Mouse (Mus musculus) hindbrain, embryonic 14.5 days (tissue): ENCODE results near the gene Max. TPM values are rescaled to one million over a fixed set of nuclear protein-coding genes. Genes with fewer than 3 reads are reported as not detected.

Experiments used
- ATAC-seq: fragments of 200-750 bp; cut with Nextera tagmentation; 2 replicates; pipeline ENCODE4 v1.8.0; 2017; ENCODE audit warnings: moderate number of reproducible peaks, mild to moderate bottlenecking, moderate TSS enrichment, moderate library complexity; ENCODE audit not compliant: low FRiP score
- DNase-seq: peaks from one replicate; pipeline ENCODE4 v3.0.0-alpha.2; 2015; ENCODE audit warnings: low spot score
- H3K27ac ChIP-seq: fragments of 300-500 bp; sonication (generic); 2 replicates; pipeline ENCODE4 v1.5.1; 2014; ENCODE audit warnings: mild to moderate bottlenecking, moderate library complexity
- H3K27me3 ChIP-seq: fragments of 300-500 bp; sonication (generic); 2 replicates; pipeline ENCODE4 v1.6.1; 2014; ENCODE audit warnings: mild to moderate bottlenecking, low read length, mixed read lengths; ENCODE audit not compliant: control insufficient read depth, insufficient read depth
- H3K36me3 ChIP-seq: fragments of 300-500 bp; sonication (generic); replicated peaks from 2 replicates; pipeline ENCODE4 v1.6.1; 2014; ENCODE audit not compliant: control insufficient read depth, insufficient read depth
- H3K4me1 ChIP-seq: fragments of 300-500 bp; sonication (generic); replicated peaks from 2 replicates; pipeline ENCODE4 v1.6.1; 2014; ENCODE audit warnings: antibody characterized with exemption, low read length, mixed read lengths; ENCODE audit not compliant: control insufficient read depth, insufficient read depth
- H3K4me2 ChIP-seq: fragments of 300-500 bp; sonication (generic); replicated peaks from 2 replicates; pipeline ENCODE4 v1.6.1; 2014; ENCODE audit warnings: mild to moderate bottlenecking, moderate library complexity
- H3K4me3 ChIP-seq: fragments of 300-500 bp; sonication (generic); replicated peaks from 2 replicates; pipeline ENCODE4 v1.5.1; 2014; ENCODE audit warnings: mild to moderate bottlenecking, low read length
- H3K9ac ChIP-seq: fragments of 300-500 bp; sonication (generic); 2 replicates; pipeline ENCODE4 v1.6.1; 2014
- H3K9me3 ChIP-seq: fragments of 300-500 bp; sonication (generic); 2 replicates; pipeline ENCODE4 v1.6.1; 2016; ENCODE audit warnings: low read length; ENCODE audit not compliant: control insufficient read depth
- WGBS: fragments of 180-500 bp; shearing (Covaris S2); extraction: QIAGEN DNeasy Blood & Tissue Kit; methylation state at CpG from one replicate; pipeline ENCODE4 v1.1.7; 2014; 5-methylcytosine and 5-hydroxymethylcytosine counted together
- polyA plus RNA-seq: library from polyadenylated mRNA; unstranded; fragments of >200 nt; fragmentation: Nextera tagmentation; extraction: Ambion mirVana; gene quantifications from 2 replicates; pipeline ENCODE4 v1.2.1, GENCODE M21; 2014

Max gene
- polyA plus RNA-seq, result 47.6 and 52.9 TPM in 2 replicates

DNA sequence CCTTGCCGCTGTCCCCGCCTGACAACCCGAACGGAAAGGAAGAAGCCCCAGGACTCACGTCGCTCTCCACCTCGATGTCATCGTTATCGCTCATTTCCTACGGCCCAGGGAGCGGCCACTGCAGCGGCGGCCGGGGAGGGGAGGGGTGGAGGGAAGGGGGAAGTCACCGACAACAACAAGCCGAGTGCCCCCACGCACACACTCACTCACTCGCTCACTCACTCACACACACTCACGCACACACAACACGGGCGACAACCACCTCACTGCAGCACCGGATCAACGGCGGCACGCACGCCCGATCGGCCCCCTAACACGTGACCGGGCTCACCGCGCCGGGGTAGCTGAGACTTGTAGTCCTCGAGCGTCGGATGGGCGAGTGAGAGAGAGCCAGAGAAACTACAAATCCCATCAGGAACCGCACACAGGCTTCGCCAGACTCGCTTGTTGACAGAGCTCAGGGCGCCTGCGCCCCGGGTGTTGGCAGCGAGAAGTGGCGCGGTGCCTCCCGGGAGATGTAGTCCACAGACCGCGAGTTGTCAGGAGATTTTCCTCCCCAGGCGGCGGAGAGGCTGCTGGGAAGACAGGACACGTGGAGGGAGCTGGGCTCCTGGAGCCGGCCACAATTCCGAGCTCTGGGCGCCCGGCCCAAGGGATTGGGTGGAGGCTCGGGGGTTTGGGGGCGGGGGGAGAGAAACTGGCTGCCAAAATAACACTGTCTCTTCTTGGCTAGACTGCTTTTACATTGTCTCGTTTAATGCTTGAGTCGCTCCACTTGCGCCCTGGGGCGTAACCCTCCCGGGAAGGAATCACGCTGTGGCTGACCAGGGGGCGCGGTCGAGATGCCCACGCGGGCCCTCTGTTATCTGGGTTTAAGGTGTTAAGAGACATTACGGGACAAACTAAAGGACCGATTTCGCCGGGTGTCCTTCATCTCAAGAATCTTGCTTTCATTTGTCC is at the start of gene Max:
Gene Max, minus strand, starts transcription at position 270 of the 960 bp plus-strand sequence.
- Histone ChIP-seq H3K4me3 (peak within 1 kb of the TSS; percentile 73), H3K9me3 (no peaks in the 10 kb centered on the region), H3K4me1 (peaks cover 9% of the 10 kb centered on the region), H3K27me3 (no peaks in the 10 kb centered on the region), H3K36me3 (peaks cover 16% of the 10 kb centered on the region), H3K4me2 (peak within 1 kb of the TSS; percentile 83), H3K9ac (peak within 1 kb of the TSS; percentile 78), H3K27ac (peak within 1 kb of the TSS; percentile 56)
- WGBS, result under 1% methylated on average over 72 of the region's 73 CpGs
- DNase-seq (peak; percentile 98), ATAC-seq (peak; percentile 99)

DNA sequence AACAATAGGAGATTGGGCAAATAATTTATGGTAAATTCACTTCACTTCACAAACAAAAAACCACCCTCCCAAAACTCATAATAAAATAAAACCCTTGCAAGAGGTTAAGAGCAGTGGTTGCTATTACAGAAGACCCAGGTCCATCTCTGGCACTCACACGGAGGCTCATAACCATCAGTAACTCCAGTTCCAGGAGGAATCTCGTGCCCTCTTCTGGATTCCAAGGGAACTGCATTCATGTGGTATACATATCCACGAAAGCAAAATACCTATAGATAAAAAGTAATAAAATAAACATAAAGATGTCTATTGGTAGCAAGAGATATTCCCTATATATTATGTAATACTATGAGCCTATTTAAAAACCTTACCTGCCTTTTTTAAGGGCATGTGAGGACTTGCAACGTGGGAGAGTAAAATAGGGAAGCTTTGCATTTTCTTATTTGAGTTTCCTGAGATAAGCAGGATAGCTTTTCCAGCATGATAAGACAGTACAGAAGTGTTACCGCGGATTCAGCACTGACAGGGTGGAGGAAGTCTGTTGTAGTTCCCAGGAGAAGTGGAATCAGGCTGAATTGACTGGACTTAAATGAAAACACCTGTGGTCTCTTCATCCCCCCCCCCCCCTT is 49.2 kb upstream of the Max start:
- Histone ChIP-seq H3K9me3 (no peaks in the 10 kb centered on the region), H3K4me2 (no peak overlapping the region), H3K27ac (no peak overlapping the region), H3K4me3 (no peak overlapping the region), H3K27me3 (no peaks in the 10 kb centered on the region), H3K9ac (no peak overlapping the region), H3K4me1 (no peaks in the 10 kb centered on the region), H3K36me3 (no peaks in the 10 kb centered on the region)
- WGBS, result 60% methylated on average over 6 of the region's 6 CpGs
- ATAC-seq, result no peak
- DNase-seq, result no peak

DNA sequence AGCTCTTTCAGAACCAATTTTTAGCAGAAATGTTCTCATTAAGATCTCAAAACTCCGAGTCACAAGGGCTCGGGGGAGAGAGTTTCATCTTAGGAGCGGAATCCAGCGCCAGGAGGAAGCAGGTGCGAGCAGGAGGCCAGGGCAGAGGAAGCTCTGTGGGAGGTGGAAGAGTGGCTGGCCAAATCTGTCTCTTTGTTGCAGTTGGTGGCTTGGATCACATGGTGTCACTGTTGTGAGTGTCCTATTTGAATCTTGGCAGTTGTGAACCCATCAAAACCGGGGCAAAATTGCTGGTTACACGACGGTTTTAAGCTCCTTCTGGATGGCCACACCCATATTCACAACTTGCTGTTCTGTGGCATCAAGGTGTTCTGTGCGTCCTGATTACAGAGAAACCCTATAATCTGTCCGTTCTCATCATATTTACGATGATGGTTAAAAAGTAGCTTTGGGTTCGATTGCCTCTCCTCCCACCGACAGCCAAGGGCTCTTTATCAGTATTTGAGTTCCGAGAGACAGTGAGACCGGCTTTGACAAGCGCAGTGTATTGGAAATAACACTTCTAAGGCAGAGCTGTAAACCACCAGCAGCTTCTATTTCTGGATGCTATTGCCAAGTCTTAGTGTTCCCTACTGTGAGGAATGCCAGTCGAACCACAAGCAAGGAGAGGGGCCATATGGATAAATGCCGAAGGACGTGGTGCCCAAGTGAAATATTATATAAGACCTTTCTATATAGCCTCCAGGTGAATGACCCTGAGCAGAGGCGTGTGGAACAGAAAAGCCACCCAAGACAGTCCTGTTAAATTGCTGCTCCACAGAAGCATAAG is 47.4 kb upstream of the Max start:
- no peak overlapping the region for H3K27ac ChIP-seq
- no peaks in the 10 kb centered on the region for H3K27me3 ChIP-seq
- H3K4me2 ChIP-seq, result no peak overlapping the region
- no peaks in the 10 kb centered on the region for H3K4me1 ChIP-seq
- H3K9ac ChIP-seq, result no peak overlapping the region
- H3K36me3 ChIP-seq, result no peaks in the 10 kb centered on the region
- no peak overlapping the region for H3K4me3 ChIP-seq
- DNase-seq (peak; percentile 46), ATAC-seq (no peak)
- 67% methylated on average over 20 of the region's 20 CpGs for WGBS
- no peaks in the 10 kb centered on the region for H3K9me3 ChIP-seq

DNA sequence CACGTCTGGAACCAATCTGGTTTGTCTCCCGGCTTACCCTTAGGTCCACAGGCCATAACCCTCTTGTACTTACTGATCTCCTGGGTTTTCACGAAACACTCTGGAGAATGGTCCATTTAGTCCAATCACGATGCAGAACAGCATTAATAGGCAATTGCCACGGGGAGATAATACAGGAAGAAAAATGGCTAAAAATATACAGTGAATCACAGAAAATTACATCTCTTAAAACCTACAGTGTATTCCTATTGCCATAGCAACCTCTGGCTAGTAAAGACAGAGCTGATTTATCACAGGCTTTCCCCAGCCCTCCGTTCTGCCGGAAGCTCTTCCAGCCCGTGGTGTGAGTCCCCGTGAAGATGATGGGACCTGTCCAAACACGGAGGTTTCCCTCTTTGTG is 42.9 kb upstream of the Max start:
- Histone ChIP-seq H3K4me2 (no peak overlapping the region), H3K4me3 (no peak overlapping the region), H3K4me1 (peaks cover 5% of the 10 kb centered on the region; the same call in 1 of the 2 replicates), H3K27me3 (no peaks in the 10 kb centered on the region), H3K36me3 (no peaks in the 10 kb centered on the region), H3K27ac (no peak overlapping the region), H3K9ac (no peak overlapping the region), H3K9me3 (no peaks in the 10 kb centered on the region)
- no peak for ATAC-seq
- peak; percentile 33 for DNase-seq
- 45% methylated on average over 10 of the region's 10 CpGs for WGBS

DNA sequence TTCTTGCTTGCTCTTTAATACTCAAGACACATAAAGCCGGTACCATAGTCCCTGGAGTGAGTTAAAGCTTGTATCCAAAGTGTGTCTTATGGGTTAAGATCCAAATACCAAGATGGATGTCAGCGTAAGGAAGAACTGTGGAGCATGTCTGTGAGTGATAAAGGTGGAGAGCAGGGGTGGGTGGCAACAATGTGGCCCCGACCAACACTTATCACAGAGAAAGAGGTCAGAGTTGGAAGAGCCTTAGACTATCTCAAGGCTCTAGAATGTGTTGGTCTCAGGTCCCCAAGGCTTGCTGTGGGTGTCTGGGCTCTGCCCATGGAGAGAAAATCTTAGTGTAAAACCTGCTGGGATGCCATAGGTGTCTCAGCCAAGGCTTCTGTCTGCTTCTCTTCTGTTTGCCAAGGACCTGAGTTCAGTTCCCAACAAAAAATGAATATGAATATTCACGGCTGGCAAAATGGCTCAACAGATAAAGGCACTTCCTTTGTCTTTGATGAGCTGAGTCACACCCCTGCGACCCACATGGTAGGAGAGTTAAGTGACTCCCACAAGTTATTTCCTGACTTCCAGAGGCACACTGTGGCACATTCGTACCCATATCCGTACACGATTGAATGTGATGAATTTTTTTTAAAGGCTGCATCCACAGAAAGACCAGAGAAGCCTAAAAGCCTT is 40.7 kb upstream of the Max start:
- H3K27ac ChIP-seq, result no peak overlapping the region
- ATAC-seq (no peak), DNase-seq (no peak)
- H3K9me3 ChIP-seq, result no peaks in the 10 kb centered on the region
- H3K4me2 ChIP-seq, result no peak overlapping the region
- no peak overlapping the region for H3K9ac ChIP-seq
- WGBS, result 91% methylated on average over 8 of the region's 8 CpGs
- no peak overlapping the region for H3K4me3 ChIP-seq
- peaks cover 5% of the 10 kb centered on the region; the same call in 1 of the 2 replicates for H3K4me1 ChIP-seq
- no peaks in the 10 kb centered on the region for H3K36me3 ChIP-seq
- no peaks in the 10 kb centered on the region for H3K27me3 ChIP-seq

DNA sequence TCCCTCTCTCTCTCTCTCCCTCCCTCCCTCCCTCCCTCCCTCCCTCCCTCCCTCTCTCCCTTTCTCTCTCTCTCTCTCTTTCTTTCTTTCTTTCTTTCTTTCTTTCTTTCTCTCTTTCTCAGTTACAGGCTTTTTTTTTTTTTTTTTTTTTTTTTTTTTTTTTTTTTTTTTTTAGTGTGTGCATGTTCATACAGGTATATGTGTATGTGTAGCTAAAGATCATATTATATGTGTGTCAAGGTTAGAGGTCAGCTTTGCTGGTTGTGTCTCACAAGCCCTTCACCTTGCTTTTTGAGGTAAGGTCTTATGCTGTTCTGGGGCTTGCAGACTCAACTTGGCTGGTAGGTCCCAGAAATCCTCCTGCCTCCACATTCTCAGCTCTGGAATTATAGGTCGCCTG is 39.3 kb upstream of the Max start:
- Histone ChIP-seq H3K4me2 (no peak overlapping the region), H3K4me1 (peaks cover 5% of the 10 kb centered on the region; the same call in 1 of the 2 replicates), H3K27ac (no peak overlapping the region), H3K36me3 (no peaks in the 10 kb centered on the region), H3K27me3 (no peaks in the 10 kb centered on the region), H3K4me3 (no peak overlapping the region), H3K9me3 (no peaks in the 10 kb centered on the region), H3K9ac (no peak overlapping the region)
- ATAC-seq (no peak), DNase-seq (no peak)
- 63% methylated on average over 1 of the region's 1 CpGs for WGBS

DNA sequence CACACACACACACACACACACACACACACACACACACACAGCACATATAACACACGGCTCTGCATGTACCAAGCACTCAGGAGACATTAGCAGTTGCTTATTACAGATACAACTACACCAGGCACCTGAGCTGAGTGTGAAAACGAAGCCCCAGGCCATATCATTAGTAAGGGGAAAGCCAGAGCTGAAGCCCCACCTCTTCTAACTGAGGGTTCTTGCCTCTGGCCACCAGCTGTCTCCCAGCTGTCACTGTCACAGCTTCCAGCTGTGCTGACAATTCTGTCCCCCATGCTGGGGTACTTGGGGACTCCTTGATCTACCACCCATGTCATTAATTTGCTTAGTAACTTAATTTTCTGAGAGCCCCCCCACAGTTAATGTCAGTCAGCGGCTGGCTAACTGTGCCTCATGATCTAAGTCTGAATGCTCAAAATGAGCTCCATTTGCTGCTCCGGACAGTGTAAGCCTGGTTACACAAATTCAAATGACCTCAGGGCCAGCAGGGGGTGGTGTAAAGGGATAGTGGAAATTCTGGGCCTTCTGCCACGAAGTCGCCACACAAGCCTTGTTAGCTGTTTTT is 38.8 kb upstream of the Max start:
- WGBS, result 6% methylated on average over 6 of the region's 6 CpGs
- Histone ChIP-seq H3K27ac (no peak overlapping the region), H3K36me3 (no peaks in the 10 kb centered on the region), H3K9ac (no peak overlapping the region), H3K4me1 (peaks cover 5% of the 10 kb centered on the region; the same call in 1 of the 2 replicates), H3K27me3 (no peaks in the 10 kb centered on the region), H3K4me3 (no peak overlapping the region), H3K9me3 (no peaks in the 10 kb centered on the region), H3K4me2 (no peak overlapping the region)
- DNase-seq (peak; percentile 63), ATAC-seq (peak; percentile 59)

DNA sequence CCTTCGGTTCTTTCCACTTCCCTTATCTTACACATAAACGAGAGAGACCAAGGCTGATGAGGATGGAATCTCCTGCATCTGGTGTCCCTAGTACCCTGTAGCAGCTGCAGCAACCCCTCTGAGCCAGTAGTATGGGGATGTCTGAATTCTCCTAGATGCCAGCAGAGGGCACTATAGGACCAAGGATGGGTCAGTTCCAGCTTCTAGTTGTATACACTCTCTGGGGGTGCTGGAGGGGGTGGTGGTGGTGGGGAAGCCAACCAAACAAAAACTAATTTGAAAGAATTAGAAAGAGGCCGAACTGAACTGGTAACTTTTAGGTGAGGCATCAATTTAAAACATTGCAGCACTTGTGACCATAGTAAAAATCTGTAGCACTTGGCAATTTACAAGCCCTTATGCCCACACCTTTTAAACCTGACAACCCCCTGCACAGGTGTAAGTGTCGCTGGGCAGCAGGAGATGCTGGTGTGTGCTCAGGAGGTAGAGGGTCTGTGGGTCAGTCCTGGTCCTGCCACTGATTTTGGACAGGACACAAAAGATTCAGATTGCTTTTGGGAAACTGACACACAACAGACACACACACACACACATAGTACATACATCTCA is 38.2 kb upstream of the Max start:
- H3K4me2 ChIP-seq, result no peak overlapping the region
- H3K9ac ChIP-seq, result no peak overlapping the region
- no peaks in the 10 kb centered on the region for H3K9me3 ChIP-seq
- no peak overlapping the region for H3K4me3 ChIP-seq
- H3K4me1 ChIP-seq, result peaks cover 5% of the 10 kb centered on the region; the same call in 1 of the 2 replicates
- no peaks in the 10 kb centered on the region for H3K27me3 ChIP-seq
- ATAC-seq (peak; percentile 89), DNase-seq (peak; percentile 91)
- H3K27ac ChIP-seq, result no peak overlapping the region
- 15% methylated on average over 4 of the region's 4 CpGs for WGBS
- H3K36me3 ChIP-seq, result no peaks in the 10 kb centered on the region
